Mouse (Mus musculus): ENCODE measurements around the gene Pkn1. TPM values are rescaled to one million over a fixed set of nuclear protein-coding genes. Genes with fewer than 3 reads are reported as not detected.

Gene Pkn1
- total and polyA plus RNA-seq, 3 experiments, result 89.4 to 153 (median 104) TPM

DNA sequence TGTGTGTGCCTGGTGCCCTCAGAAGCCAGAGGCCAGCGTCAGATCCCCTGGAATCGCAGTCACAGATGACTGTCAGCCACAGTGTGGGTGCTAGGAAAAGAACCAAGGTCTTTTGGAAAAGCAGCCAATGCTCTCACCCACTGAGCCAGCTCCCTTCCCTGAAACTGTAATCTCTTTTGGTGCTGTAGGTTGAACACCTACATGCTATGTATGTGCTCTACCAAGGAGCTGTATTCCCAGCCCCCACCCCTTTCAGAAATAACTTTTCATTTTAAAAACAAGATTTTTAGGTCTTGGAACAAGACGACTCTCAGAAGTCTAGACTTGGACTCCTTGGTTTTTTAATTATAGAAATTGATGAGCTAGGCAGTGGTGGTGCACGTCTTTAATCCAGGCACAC lies 4.4 kb upstream of the Pkn1 start:
- no peak for DNase-seq (ENCODE audit: low spot score)

DNA sequence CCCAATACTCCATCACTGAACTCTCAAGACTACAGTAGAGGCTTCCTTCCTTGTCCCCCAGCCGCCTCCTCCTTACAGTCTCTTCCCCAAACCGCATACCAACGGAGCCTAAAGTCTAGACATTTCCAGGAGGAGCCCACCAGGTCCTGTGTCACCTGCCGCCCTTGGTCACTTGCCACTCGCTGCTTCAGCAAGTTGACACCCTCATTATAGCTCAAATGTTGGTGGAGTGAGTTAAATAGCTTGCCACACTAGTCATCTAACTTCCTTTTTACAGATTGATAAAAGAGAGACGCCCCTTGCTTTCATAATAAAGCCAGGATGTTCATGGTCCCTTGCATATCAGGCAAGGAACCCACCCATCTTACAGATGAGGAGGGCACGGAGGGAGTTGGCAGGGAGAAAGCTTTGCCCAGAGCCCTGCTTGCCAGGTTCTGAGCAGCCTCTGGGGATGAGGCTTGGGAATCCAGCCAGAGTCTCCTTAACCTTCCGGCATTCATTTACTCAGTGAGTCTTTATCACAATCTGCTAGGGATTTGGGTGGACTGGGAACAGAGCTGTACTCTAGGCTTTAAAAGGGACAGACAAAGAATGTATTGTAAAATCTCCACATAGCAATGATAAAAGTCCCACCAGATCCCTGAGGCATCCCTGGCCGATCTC lies 1.6 kb upstream of the Pkn1 start:
- TF ChIP-seq TAL1 (conservative IDR thresholded peaks at IDR 0.05; ENCODE audit: low read depth, low read length) (no peak), CTCF (IDR thresholded peaks at IDR 0.05; ENCODE audit: low read depth, low read length) (no peak), GATA1 (IDR thresholded peaks at IDR 0.05; ENCODE audit: borderline replicate concordance, low read length) (no peak), GATA2 (IDR thresholded peaks at IDR 0.05; ENCODE audit: borderline replicate concordance, low read depth, low read length) (no peak), POLR2AphosphoS5 (IDR thresholded peaks at IDR 0.05; ENCODE audit: insufficient replicate concordance, low read depth, low read length) (no peak)
- DNase-seq (ENCODE audit: low spot score) (no peak), ATAC-seq (ENCODE audit: extremely low read depth, insufficient number of reproducible peaks, low FRiP score, poor library complexity, severe bottlenecking) (no peak)
- H3K4me1 ChIP-seq (ENCODE audit: insufficient read depth, low read depth, low read length), result peaks cover 49% of the 10 kb centered on the region
- peak overlapping the region; percentile 4; the same call in 1 of the 2 replicates for H3K4me3 ChIP-seq (ENCODE audit: low read depth, low read length)
- H3K9me3 ChIP-seq (replicated peaks), result peaks cover 3% of the 10 kb centered on the region; the same call in 1 of the 2 replicates
- H3K27me3 ChIP-seq (ENCODE audit: insufficient read depth, low read length), result no peaks in the 10 kb centered on the region; the same call in 1 of the 2 replicates
- H3K36me3 ChIP-seq (replicated peaks), result peaks cover 24% of the 10 kb centered on the region

More for the DNA sequence above, 4.4 kb upstream of the Pkn1 start:
- H3K36me3 ChIP-seq (replicated peaks), result no peaks in the 10 kb centered on the region
- peaks cover 27% of the 10 kb centered on the region for H3K4me1 ChIP-seq (ENCODE audit: insufficient read depth, low read depth, low read length)
- no peak for TF ChIP-seq GATA2 (IDR thresholded peaks at IDR 0.05; ENCODE audit: borderline replicate concordance, low read depth, low read length)
- TF ChIP-seq TAL1 (conservative IDR thresholded peaks at IDR 0.05; ENCODE audit: low read depth, low read length), result no peak
- no peak for TF ChIP-seq CTCF (IDR thresholded peaks at IDR 0.05; ENCODE audit: low read depth, low read length)
- TF ChIP-seq GATA1 (IDR thresholded peaks at IDR 0.05; ENCODE audit: borderline replicate concordance, low read length), result no peak
- TF ChIP-seq POLR2AphosphoS5 (IDR thresholded peaks at IDR 0.05; ENCODE audit: insufficient replicate concordance, low read depth, low read length), result no peak
- peaks cover 3% of the 10 kb centered on the region; the same call in 1 of the 2 replicates for H3K9me3 ChIP-seq (replicated peaks)
- peaks cover 10% of the 10 kb centered on the region for H3K27me3 ChIP-seq (ENCODE audit: insufficient read depth, low read length)
- ATAC-seq (ENCODE audit: extremely low read depth, insufficient number of reproducible peaks, low FRiP score, poor library complexity, severe bottlenecking), result no peak
- no peak overlapping the region for H3K4me3 ChIP-seq (ENCODE audit: low read depth, low read length)

DNA sequence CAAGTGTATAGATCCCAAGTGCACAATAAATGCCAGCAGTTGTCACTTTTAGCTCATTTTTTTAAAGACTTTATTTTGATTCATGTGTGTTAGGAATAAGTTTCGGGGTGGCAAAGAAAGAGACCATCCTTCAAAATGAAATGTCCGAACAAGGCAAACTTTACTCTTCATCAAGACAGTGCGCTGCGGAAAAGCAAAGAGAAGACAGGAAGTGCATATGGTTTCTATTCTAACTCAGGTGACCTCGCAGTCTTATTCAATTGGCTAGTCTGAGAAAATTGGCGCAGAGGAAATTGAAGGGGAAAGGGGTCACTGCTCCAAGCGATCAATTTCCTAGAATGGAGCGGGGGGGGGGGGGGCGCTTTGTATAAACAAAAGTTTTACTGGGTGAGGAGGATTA lies 587 bp upstream of the Pkn1 start:
- peaks cover 3% of the 10 kb centered on the region; the same call in 1 of the 2 replicates for H3K9me3 ChIP-seq (replicated peaks)
- 0 out of 2 replicates have a peak, but pooled peaks have one; percentile 32 for ATAC-seq (ENCODE audit: extremely low read depth, insufficient number of reproducible peaks, low FRiP score, poor library complexity, severe bottlenecking)
- H3K4me3 ChIP-seq (ENCODE audit: low read depth, low read length), result peak overlapping the region; percentile 92
- peak; percentile 22 for DNase-seq (ENCODE audit: low spot score)
- H3K4me1 ChIP-seq (ENCODE audit: insufficient read depth, low read depth, low read length), result peaks cover 59% of the 10 kb centered on the region
- H3K36me3 ChIP-seq (replicated peaks), result peaks cover 33% of the 10 kb centered on the region
- no peaks in the 10 kb centered on the region; the same call in 1 of the 2 replicates for H3K27me3 ChIP-seq (ENCODE audit: insufficient read depth, low read length)
- TF ChIP-seq GATA2 (IDR thresholded peaks at IDR 0.05; ENCODE audit: borderline replicate concordance, low read depth, low read length) (no peak), POLR2AphosphoS5 (IDR thresholded peaks at IDR 0.05; ENCODE audit: insufficient replicate concordance, low read depth, low read length) (no peak), TAL1 (conservative IDR thresholded peaks at IDR 0.05; ENCODE audit: low read depth, low read length) (no peak), CTCF (IDR thresholded peaks at IDR 0.05; ENCODE audit: low read depth, low read length) (no peak)

DNA sequence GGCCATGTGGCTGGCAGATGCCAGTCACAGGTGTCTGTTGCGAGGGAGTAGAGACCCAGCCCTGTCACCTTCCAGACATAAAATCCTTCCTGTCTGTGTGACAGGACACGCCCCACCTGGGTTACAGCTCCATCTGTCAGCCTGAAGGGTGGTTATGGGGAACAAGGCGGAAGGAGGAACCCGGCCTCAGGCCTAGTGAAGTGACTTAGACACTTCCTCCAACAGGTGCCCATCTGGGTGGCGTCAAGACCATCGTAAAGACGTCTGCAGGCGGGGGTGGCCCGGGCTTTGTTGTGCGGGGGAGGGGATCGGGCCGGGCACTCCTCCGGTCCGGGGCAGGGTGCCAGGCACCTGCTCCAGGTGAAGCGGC lies 703 bp downstream of the Pkn1 start:
- Histone ChIP-seq H3K27me3 (ENCODE audit: insufficient read depth, low read length) (no peaks in the 10 kb centered on the region), H3K9me3 (replicated peaks) (peaks cover 3% of the 10 kb centered on the region; the same call in 1 of the 2 replicates), H3K36me3 (replicated peaks) (peaks cover 46% of the 10 kb centered on the region), H3K4me1 (ENCODE audit: insufficient read depth, low read depth, low read length) (peaks cover 72% of the 10 kb centered on the region), H3K4me3 (ENCODE audit: low read depth, low read length) (peak overlapping the region; percentile 92)
- ATAC-seq (ENCODE audit: extremely low read depth, insufficient number of reproducible peaks, low FRiP score, poor library complexity, severe bottlenecking) (0 out of 2 replicates have a peak, but pooled peaks have one; percentile 42), DNase-seq (ENCODE audit: low spot score) (peak; percentile 77)
- TF ChIP-seq GATA1 (IDR thresholded peaks at IDR 0.05; ENCODE audit: borderline replicate concordance, low read length) (no peak), TAL1 (conservative IDR thresholded peaks at IDR 0.05; ENCODE audit: low read depth, low read length) (no peak), POLR2AphosphoS5 (IDR thresholded peaks at IDR 0.05; ENCODE audit: insufficient replicate concordance, low read depth, low read length) (no peak), CTCF (IDR thresholded peaks at IDR 0.05; ENCODE audit: low read depth, low read length) (no peak), GATA2 (IDR thresholded peaks at IDR 0.05; ENCODE audit: borderline replicate concordance, low read depth, low read length) (no peak)

DNA sequence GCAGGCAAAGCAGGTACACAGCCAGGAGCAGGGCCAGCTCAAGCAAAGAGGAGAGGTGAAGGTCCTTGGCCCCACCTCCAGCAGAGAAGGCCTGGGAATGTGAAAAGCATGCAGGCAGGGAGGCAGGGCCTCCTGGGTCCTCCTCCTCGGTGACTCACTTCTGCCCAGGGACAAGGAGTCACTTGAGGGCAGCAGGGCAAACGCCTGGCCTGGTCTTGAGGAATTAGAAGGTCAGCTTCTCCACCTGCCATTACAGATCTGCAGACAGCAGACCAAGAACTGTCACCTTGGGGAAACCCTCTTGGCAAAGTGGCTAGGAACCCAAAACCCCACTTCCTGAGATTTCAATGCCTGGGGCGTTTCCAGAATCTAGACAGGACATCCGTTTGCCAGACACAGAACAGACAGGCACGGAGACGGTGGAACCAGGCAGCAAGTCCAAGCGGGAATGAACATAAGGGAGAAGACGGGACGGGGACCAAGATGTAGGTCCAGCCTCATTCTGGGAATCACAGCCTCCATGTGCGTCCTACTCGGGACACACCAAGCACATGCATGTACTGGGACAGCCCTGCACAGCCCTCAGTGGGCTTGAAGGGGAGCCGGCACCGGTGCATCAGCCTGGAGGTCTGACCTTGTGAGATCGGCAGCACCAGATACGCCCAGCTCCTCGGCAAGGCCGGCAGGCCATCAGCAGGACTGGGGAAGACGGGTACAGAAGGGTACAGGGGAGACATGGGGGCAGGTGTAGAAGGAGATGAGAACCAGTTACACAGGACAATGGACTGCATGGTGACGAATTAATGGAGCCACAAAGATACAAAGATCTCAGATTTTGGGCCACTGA lies 1.4 kb downstream of the Pkn1 start:
- Histone ChIP-seq H3K36me3 (replicated peaks) (peaks cover 52% of the 10 kb centered on the region), H3K4me3 (ENCODE audit: low read depth, low read length) (peak overlapping the region; percentile 92), H3K9me3 (replicated peaks) (peaks cover 3% of the 10 kb centered on the region; the same call in 1 of the 2 replicates), H3K4me1 (ENCODE audit: insufficient read depth, low read depth, low read length) (peaks cover 79% of the 10 kb centered on the region), H3K27me3 (ENCODE audit: insufficient read depth, low read length) (no peaks in the 10 kb centered on the region)
- ATAC-seq (ENCODE audit: extremely low read depth, insufficient number of reproducible peaks, low FRiP score, poor library complexity, severe bottlenecking) (no peak), DNase-seq (ENCODE audit: low spot score) (no peak)
- TF ChIP-seq GATA1 (IDR thresholded peaks at IDR 0.05; ENCODE audit: borderline replicate concordance, low read length), result no peak
- no peak for TF ChIP-seq GATA2 (IDR thresholded peaks at IDR 0.05; ENCODE audit: borderline replicate concordance, low read depth, low read length)
- no peak for TF ChIP-seq CTCF (IDR thresholded peaks at IDR 0.05; ENCODE audit: low read depth, low read length)
